Mouse (Mus musculus): ENCODE results near the gene Sync. TPM values are rescaled to one million over a fixed set of nuclear protein-coding genes. Genes with fewer than 3 reads are reported as not detected.
A peak's percentile ranks its signal among the peaks of the same experiment; 100 is the strongest.

Gene Sync
- polyA plus RNA-seq, 1 experiment from 2014 or later = 0.35 TPM

GRCm38 (mm10) chr4:129286683-129287471, 540 bp upstream of the Sync start:
- ATAC-seq (ENCODE audit: insufficient read depth) = no peak
- H3K27ac ChIP-seq (replicated peaks) = no peak overlapping the region

GRCm38 (mm10) chr4:129288067-129288466, 650 bp downstream of the Sync start:
- no peak overlapping the region for H3K9ac ChIP-seq
- no peak overlapping the region for H3K27ac ChIP-seq (replicated peaks)
- H3K4me1 ChIP-seq (replicated peaks) = peaks cover 13% of the 10 kb centered on the region
- H3K27me3 ChIP-seq = peaks cover 54% of the 10 kb centered on the region
- H3K4me3 ChIP-seq (replicated peaks) = no peak overlapping the region
- no peak for ATAC-seq (ENCODE audit: insufficient read depth)
- WGBS (ENCODE audit: insufficient replicate concordance) = 38% methylated on average over 3 of the region's 3 CpGs
- peak overlapping the region; percentile 82 for H3K4me2 ChIP-seq
- H3K9me3 ChIP-seq (replicated peaks) = no peaks in the 10 kb centered on the region
- no peaks in the 10 kb centered on the region for H3K36me3 ChIP-seq (replicated peaks)

More at GRCm38 (mm10) chr4:129286683-129287471, 540 bp upstream of the Sync start:
- peaks cover 13% of the 10 kb centered on the region for H3K4me1 ChIP-seq (replicated peaks)
- H3K27me3 ChIP-seq = peaks cover 58% of the 10 kb centered on the region
- 4% methylated on average over 28 of the region's 28 CpGs for WGBS (ENCODE audit: insufficient replicate concordance)
- H3K4me3 ChIP-seq (replicated peaks) = peak overlapping the region; percentile 53
- H3K9me3 ChIP-seq (replicated peaks) = no peaks in the 10 kb centered on the region
- peak overlapping the region; percentile 35; the same call in 1 of the 2 replicates for H3K9ac ChIP-seq
- no peaks in the 10 kb centered on the region for H3K36me3 ChIP-seq (replicated peaks)
- H3K4me2 ChIP-seq = peak overlapping the region; percentile 82

GRCm38 (mm10) chr4:129289671-129290070, 2.3 kb downstream of the Sync start:
- 77% methylated on average over 8 of the region's 8 CpGs for WGBS (ENCODE audit: insufficient replicate concordance)
- peaks cover 15% of the 10 kb centered on the region for H3K4me1 ChIP-seq (replicated peaks)
- no peaks in the 10 kb centered on the region for H3K9me3 ChIP-seq (replicated peaks)
- no peak for ATAC-seq (ENCODE audit: insufficient read depth)
- no peak overlapping the region for H3K9ac ChIP-seq
- H3K4me2 ChIP-seq = no peak overlapping the region
- no peaks in the 10 kb centered on the region for H3K36me3 ChIP-seq (replicated peaks)
- H3K27ac ChIP-seq (replicated peaks) = no peak overlapping the region
- H3K4me3 ChIP-seq (replicated peaks) = no peak overlapping the region
- peaks cover 47% of the 10 kb centered on the region for H3K27me3 ChIP-seq

GRCm38 (mm10) chr4:129292831-129293230, 5.4 kb downstream of the Sync start:
- WGBS (ENCODE audit: insufficient replicate concordance) = 51% methylated on average over 7 of the region's 7 CpGs
- H3K27ac ChIP-seq (replicated peaks) = no peak overlapping the region
- H3K9me3 ChIP-seq (replicated peaks) = no peaks in the 10 kb centered on the region
- H3K4me1 ChIP-seq (replicated peaks) = peaks cover 18% of the 10 kb centered on the region
- H3K4me3 ChIP-seq (replicated peaks) = no peak overlapping the region
- ATAC-seq (ENCODE audit: insufficient read depth) = no peak
- no peak overlapping the region for H3K9ac ChIP-seq
- no peak overlapping the region for H3K4me2 ChIP-seq
- no peaks in the 10 kb centered on the region for H3K36me3 ChIP-seq (replicated peaks)
- peaks cover 18% of the 10 kb centered on the region for H3K27me3 ChIP-seq

- H3K4me3 ChIP-seq (replicated peaks) = no peak overlapping the region
- peaks cover 9% of the 10 kb centered on the region for H3K27me3 ChIP-seq
- no peaks in the 10 kb centered on the region for H3K36me3 ChIP-seq (replicated peaks)
- peaks cover 18% of the 10 kb centered on the region for H3K4me1 ChIP-seq (replicated peaks)
- H3K27ac ChIP-seq (replicated peaks) = no peak overlapping the region
- no peaks in the 10 kb centered on the region for H3K9me3 ChIP-seq (replicated peaks)
- 59% methylated on average over 16 of the region's 16 CpGs for WGBS (ENCODE audit: insufficient replicate concordance)
- H3K9ac ChIP-seq = no peak overlapping the region
- no peak overlapping the region for H3K4me2 ChIP-seq
- no peak for ATAC-seq (ENCODE audit: insufficient read depth)
Observed at GRCm38 (mm10) chr4:129293702-129294101, 6.3 kb downstream of the Sync start.

- Histone ChIP-seq H3K27ac (replicated peaks) (no peak overlapping the region), H3K9ac (no peak overlapping the region), H3K4me3 (replicated peaks) (no peak overlapping the region), H3K27me3 (no peaks in the 10 kb centered on the region), H3K9me3 (replicated peaks) (no peaks in the 10 kb centered on the region), H3K4me2 (no peak overlapping the region), H3K4me1 (replicated peaks) (peaks cover 18% of the 10 kb centered on the region), H3K36me3 (replicated peaks) (no peaks in the 10 kb centered on the region)
- ATAC-seq (ENCODE audit: insufficient read depth) = peak; percentile 77
- 3% methylated on average over 2 of the region's 2 CpGs for WGBS (ENCODE audit: insufficient replicate concordance)
Observed at GRCm38 (mm10) chr4:129295188-129295587, 7.8 kb downstream of the Sync start.

- no peak for ATAC-seq (ENCODE audit: insufficient read depth)
- Histone ChIP-seq H3K4me1 (replicated peaks) (peaks cover 18% of the 10 kb centered on the region), H3K27me3 (no peaks in the 10 kb centered on the region), H3K27ac (replicated peaks) (no peak overlapping the region), H3K9ac (no peak overlapping the region), H3K9me3 (replicated peaks) (no peaks in the 10 kb centered on the region), H3K4me3 (replicated peaks) (no peak overlapping the region), H3K4me2 (no peak overlapping the region), H3K36me3 (replicated peaks) (no peaks in the 10 kb centered on the region)
- WGBS (ENCODE audit: insufficient replicate concordance) = 55% methylated on average over 7 of the region's 7 CpGs
Observed at GRCm38 (mm10) chr4:129296066-129296465, 8.6 kb downstream of the Sync start.

GRCm38 (mm10) chr4:129297724-129298123, 10.3 kb downstream of the Sync start:
- Histone ChIP-seq H3K9me3 (replicated peaks) (no peaks in the 10 kb centered on the region), H3K9ac (no peak overlapping the region), H3K4me1 (replicated peaks) (peaks cover 15% of the 10 kb centered on the region), H3K27me3 (no peaks in the 10 kb centered on the region), H3K27ac (replicated peaks) (no peak overlapping the region), H3K36me3 (replicated peaks) (no peaks in the 10 kb centered on the region), H3K4me2 (no peak overlapping the region), H3K4me3 (replicated peaks) (no peak overlapping the region)
- WGBS (ENCODE audit: insufficient replicate concordance) = 86% methylated on average over 4 of the region's 4 CpGs
- no peak for ATAC-seq (ENCODE audit: insufficient read depth)

- ATAC-seq (ENCODE audit: insufficient read depth) = no peak
Observed at GRCm38 (mm10) chr4:129299121-129299520, 11.7 kb downstream of the Sync start.

GRCm38 (mm10) chr4:129303401-129303800, 16.0 kb downstream of the Sync start:
- Histone ChIP-seq H3K27ac (replicated peaks) (no peak overlapping the region), H3K36me3 (replicated peaks) (peaks cover 41% of the 10 kb centered on the region), H3K9ac (no peak overlapping the region), H3K4me1 (replicated peaks) (peaks cover 16% of the 10 kb centered on the region), H3K4me3 (replicated peaks) (no peak overlapping the region), H3K9me3 (replicated peaks) (no peaks in the 10 kb centered on the region), H3K4me2 (no peak overlapping the region), H3K27me3 (no peaks in the 10 kb centered on the region)
- WGBS (ENCODE audit: insufficient replicate concordance) = 83% methylated on average over 5 of the region's 5 CpGs
- ATAC-seq (ENCODE audit: insufficient read depth) = no peak

More at GRCm38 (mm10) chr4:129299121-129299520, 11.7 kb downstream of the Sync start:
- 0 out of 2 replicates have a peak, but pooled peaks cover 6% of the 10 kb centered on the region for H3K36me3 ChIP-seq (replicated peaks)
- no peak overlapping the region for H3K4me3 ChIP-seq (replicated peaks)
- no peaks in the 10 kb centered on the region for H3K9me3 ChIP-seq (replicated peaks)
- no peaks in the 10 kb centered on the region for H3K27me3 ChIP-seq
- WGBS (ENCODE audit: insufficient replicate concordance) = 68% methylated on average over 10 of the region's 10 CpGs
- peaks cover 19% of the 10 kb centered on the region for H3K4me1 ChIP-seq (replicated peaks)
- H3K27ac ChIP-seq (replicated peaks) = no peak overlapping the region
- no peak overlapping the region for H3K4me2 ChIP-seq
- H3K9ac ChIP-seq = no peak overlapping the region

GRCm38 (mm10) chr4:129303816-129304215, 16.4 kb downstream of the Sync start:
- WGBS (ENCODE audit: insufficient replicate concordance) = 79% methylated on average over 9 of the region's 9 CpGs
- H3K4me1 ChIP-seq (replicated peaks) = peaks cover 16% of the 10 kb centered on the region
- H3K27me3 ChIP-seq = no peaks in the 10 kb centered on the region
- no peaks in the 10 kb centered on the region for H3K9me3 ChIP-seq (replicated peaks)
- no peak overlapping the region for H3K4me2 ChIP-seq
- no peak for ATAC-seq (ENCODE audit: insufficient read depth)
- H3K4me3 ChIP-seq (replicated peaks) = no peak overlapping the region
- no peak overlapping the region for H3K9ac ChIP-seq
- H3K27ac ChIP-seq (replicated peaks) = no peak overlapping the region
- peaks cover 45% of the 10 kb centered on the region for H3K36me3 ChIP-seq (replicated peaks)

Measured in liver, embryonic 15.5 days (tissue).